Mouse (Mus musculus) intestine, embryonic 14.5 days (tissue): ENCODE measurements at regions not wholly inside any gene's neighbourhood (a gene's known extent, or its start where the extent isn't known, plus 50 kb on each side); places are given as distances from the start of the nearest gene placed in this dataset.

Source experiments
- ATAC-seq: fragments of 200-750 bp; cut with Nextera tagmentation; replicated peaks from 2 replicates; pipeline ENCODE4 v1.8.0; 2017; ENCODE audit warnings: low read depth, moderate number of reproducible peaks, moderate TSS enrichment, moderate library complexity; ENCODE audit not compliant: low FRiP score, low TSS enrichment
- DNase-seq: peaks from one replicate; pipeline ENCODE4 v3.0.0-alpha.2; 2018; ENCODE audit warnings: low spot score
- H3K27ac ChIP-seq: fragments of 300-500 bp; sonication (generic); 2 replicates; pipeline ENCODE4 v1.5.1; 2014; ENCODE audit warnings: low read depth, mild to moderate bottlenecking, control low read depth
- H3K27me3 ChIP-seq: fragments of 300-500 bp; sonication (generic); replicated peaks from 2 replicates; pipeline ENCODE4 v1.6.1; 2014; ENCODE audit warnings: low read length, control low read depth; ENCODE audit not compliant: control insufficient read depth, insufficient read depth
- H3K36me3 ChIP-seq: fragments of 300-500 bp; sonication (generic); 2 replicates; pipeline ENCODE4 v1.6.1; 2014; ENCODE audit warnings: low read length, control low read depth; ENCODE audit not compliant: control insufficient read depth, insufficient read depth
- H3K4me1 ChIP-seq: fragments of 300-500 bp; sonication (generic); replicated peaks from 2 replicates; pipeline ENCODE4 v1.6.1; 2014; ENCODE audit warnings: low read length, control low read depth, mixed read lengths; ENCODE audit not compliant: control insufficient read depth, insufficient read depth
- H3K4me2 ChIP-seq: fragments of 300-500 bp; sonication (generic); 2 replicates; pipeline ENCODE4 v1.6.1; 2014; ENCODE audit warnings: low read length
- H3K4me3 ChIP-seq: fragments of 300-500 bp; sonication (generic); 2 replicates; pipeline ENCODE4 v1.5.1; 2014; ENCODE audit warnings: low read depth, low read length, control low read depth, mixed read lengths
- H3K9ac ChIP-seq: fragments of 300-500 bp; sonication (generic); 2 replicates; pipeline ENCODE4 v1.6.1; 2014; ENCODE audit warnings: mild to moderate bottlenecking, low read length
- H3K9me3 ChIP-seq: fragments of 300-500 bp; sonication (generic); 2 replicates; pipeline ENCODE4 v1.6.1; 2016; ENCODE audit warnings: low read length, control low read depth; ENCODE audit not compliant: control insufficient read depth
- WGBS: fragments of 180-500 bp; shearing (Covaris S2); extraction: QIAGEN DNeasy Blood & Tissue Kit; methylation state at CpG from one replicate; pipeline ENCODE4 v1.1.7; 2014; 5-methylcytosine and 5-hydroxymethylcytosine counted together

DNA sequence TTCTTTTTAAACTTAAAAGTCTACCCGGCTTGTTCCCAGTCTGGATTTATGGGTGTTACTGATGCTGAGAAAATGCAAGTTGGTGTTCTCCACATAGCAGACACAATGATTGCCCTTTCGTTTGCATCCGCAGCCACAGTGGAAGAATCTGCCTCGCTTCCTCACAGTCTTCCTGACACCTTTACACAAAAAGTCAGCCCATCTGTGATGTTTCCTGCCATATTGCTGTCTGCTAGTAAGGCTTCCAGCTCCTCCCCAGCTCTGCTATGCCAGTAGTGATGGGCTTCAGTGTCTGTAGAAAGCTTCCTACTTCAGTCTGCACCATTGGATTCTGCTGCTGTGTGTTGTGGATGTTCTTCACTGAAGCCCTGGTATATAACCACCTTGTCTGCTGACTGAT is 441.8 kb upstream of the Cwc22 start:
- DNase-seq = no peak
- no peak for ATAC-seq
- Histone ChIP-seq H3K4me1 (no peaks in the 10 kb centered on the region), H3K4me2 (no peak overlapping the region), H3K4me3 (no peak overlapping the region), H3K9me3 (no peaks in the 10 kb centered on the region), H3K27ac (no peak overlapping the region), H3K9ac (no peak overlapping the region), H3K27me3 (no peaks in the 10 kb centered on the region), H3K36me3 (no peaks in the 10 kb centered on the region)
- 50% methylated on average over 4 of the region's 4 CpGs for WGBS

DNA sequence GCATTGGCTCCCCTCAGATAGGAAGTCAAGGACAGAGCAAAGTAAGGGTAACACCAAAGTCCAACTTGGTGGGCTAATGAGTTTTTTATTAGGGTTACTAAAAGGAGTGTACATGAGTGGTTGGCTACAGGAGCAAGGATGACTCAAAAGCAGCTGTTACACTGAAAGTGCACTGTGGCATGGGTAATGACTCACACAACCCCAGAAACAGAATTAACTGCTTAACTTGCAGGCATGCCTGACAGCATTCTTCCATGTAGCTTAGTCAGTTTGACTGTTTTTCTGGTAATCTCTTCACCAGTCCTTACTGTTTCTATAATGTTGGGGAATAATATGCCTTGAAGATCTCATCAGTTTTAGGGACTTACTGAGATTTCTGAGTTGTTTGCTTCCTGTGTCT is 435.1 kb upstream of the Cwc22 start:
- ATAC-seq = no peak

DNA sequence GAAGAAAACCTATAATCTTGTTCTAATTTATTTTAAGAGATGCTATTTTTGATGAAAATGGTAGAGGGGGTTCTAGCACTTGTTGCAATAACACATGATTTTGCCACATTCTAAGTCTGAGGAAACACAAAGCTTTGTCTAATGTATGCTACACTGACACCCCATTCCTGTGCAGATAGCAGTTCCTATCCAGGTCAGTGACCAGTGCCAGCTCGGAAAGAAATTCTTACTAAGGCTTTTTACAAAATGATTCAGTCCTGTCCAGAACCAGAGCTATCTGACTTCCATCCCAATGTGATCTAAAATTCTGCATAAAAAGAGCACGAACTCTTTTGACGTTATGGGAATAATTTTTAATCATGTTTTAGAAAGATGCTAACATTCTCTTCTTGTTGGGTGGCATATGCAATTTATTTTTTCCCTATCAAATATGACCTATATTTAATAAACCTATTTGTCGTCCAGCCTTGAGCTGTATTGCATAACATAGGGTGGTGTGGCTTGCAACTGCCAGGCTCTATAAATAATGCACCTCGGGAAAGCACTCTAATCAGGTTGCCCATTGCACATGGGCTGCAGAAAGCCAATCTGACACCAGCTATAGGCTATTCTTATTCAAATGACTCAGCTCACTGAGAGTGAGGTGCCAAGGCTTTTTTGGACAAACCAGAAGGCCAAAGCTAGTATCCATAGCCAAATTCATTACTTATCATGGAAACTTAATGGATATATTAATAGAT is 385.7 kb upstream of the Cwc22 start:
- H3K27ac ChIP-seq = no peak overlapping the region
- H3K4me1 ChIP-seq = no peaks in the 10 kb centered on the region
- H3K9me3 ChIP-seq = no peaks in the 10 kb centered on the region
- DNase-seq (no peak), ATAC-seq (no peak)
- no peaks in the 10 kb centered on the region for H3K36me3 ChIP-seq
- H3K4me3 ChIP-seq = no peak overlapping the region
- no peaks in the 10 kb centered on the region for H3K27me3 ChIP-seq
- no peak overlapping the region for H3K9ac ChIP-seq
- H3K4me2 ChIP-seq = no peak overlapping the region
- 88% methylated on average over 5 of the region's 5 CpGs for WGBS

More for the DNA sequence above, 435.1 kb upstream of the Cwc22 start:
- H3K27ac ChIP-seq = no peak overlapping the region
- H3K4me1 ChIP-seq = no peaks in the 10 kb centered on the region
- no peaks in the 10 kb centered on the region for H3K9me3 ChIP-seq
- no peaks in the 10 kb centered on the region for H3K36me3 ChIP-seq
- H3K4me3 ChIP-seq = no peak overlapping the region
- H3K27me3 ChIP-seq = no peaks in the 10 kb centered on the region
- H3K9ac ChIP-seq = no peak overlapping the region
- DNase-seq = no peak
- H3K4me2 ChIP-seq = no peak overlapping the region

DNA sequence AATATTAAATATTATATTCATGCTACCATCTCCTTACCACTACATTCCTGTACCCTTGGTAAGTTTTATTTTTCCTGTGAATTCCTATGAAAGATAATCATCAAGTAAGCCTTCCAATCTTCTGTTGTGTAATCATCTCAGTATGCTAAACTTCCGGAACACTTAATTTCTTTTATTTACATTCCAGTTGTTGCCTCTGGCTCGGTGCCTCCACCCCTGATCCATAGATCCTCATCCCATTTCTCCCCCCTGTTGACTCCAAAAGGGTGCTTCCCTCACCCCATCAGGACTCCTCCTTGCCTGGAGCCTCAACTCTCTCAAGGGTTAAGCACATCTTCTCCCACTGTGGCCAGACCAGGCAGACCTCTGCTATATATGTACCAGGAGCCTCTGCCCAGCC is 379.9 kb upstream of the Cwc22 start:
- ATAC-seq (no peak), DNase-seq (no peak)
- WGBS = 66% methylated on average over 2 of the region's 2 CpGs
- no peak overlapping the region for H3K4me3 ChIP-seq
- no peak overlapping the region for H3K27ac ChIP-seq
- H3K36me3 ChIP-seq = no peaks in the 10 kb centered on the region
- H3K9me3 ChIP-seq = no peaks in the 10 kb centered on the region
- H3K27me3 ChIP-seq = no peaks in the 10 kb centered on the region
- no peak overlapping the region for H3K9ac ChIP-seq
- no peak overlapping the region for H3K4me2 ChIP-seq
- no peaks in the 10 kb centered on the region for H3K4me1 ChIP-seq

DNA sequence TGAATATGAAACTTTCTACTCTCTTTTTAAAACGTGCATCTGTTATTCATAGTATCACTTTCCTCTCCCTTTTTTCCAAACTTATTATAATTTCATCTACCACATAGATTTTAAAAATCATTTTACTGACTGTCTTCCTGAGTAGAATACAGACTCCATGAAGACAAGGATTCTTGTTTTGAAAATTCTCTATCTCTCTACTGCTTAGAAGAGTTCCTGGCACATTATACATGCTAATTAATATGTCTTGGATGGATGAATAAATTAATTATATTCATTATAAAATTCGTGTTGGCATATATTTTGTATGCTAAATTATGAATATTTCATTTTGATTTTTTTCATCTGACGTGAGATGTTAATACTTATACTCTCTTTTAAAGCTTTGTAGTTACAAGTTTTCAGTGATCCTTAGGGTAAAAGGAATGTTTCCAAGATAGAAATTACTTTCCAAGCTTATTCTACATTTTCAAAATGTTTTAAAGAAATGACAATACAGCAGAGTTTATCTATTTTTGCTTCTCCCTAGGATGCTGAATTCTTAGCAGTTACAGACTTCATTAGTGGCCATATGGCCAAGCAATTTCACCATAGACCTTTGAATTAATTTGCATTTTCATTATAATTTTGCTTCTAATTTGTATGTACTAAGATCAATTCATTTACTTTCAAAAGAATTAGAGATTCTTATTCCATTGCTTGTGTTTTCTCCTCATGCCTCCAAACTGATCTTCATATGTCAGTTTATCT is 376.2 kb upstream of the Cwc22 start:
- H3K36me3 ChIP-seq = no peaks in the 10 kb centered on the region
- H3K27ac ChIP-seq = no peak overlapping the region
- ATAC-seq = no peak
- no peaks in the 10 kb centered on the region for H3K27me3 ChIP-seq
- H3K9me3 ChIP-seq = no peaks in the 10 kb centered on the region
- H3K4me3 ChIP-seq = no peak overlapping the region
- WGBS = 71% methylated on average over 3 of the region's 3 CpGs
- no peak overlapping the region for H3K9ac ChIP-seq
- no peaks in the 10 kb centered on the region for H3K4me1 ChIP-seq
- no peak overlapping the region for H3K4me2 ChIP-seq
- DNase-seq = no peak

DNA sequence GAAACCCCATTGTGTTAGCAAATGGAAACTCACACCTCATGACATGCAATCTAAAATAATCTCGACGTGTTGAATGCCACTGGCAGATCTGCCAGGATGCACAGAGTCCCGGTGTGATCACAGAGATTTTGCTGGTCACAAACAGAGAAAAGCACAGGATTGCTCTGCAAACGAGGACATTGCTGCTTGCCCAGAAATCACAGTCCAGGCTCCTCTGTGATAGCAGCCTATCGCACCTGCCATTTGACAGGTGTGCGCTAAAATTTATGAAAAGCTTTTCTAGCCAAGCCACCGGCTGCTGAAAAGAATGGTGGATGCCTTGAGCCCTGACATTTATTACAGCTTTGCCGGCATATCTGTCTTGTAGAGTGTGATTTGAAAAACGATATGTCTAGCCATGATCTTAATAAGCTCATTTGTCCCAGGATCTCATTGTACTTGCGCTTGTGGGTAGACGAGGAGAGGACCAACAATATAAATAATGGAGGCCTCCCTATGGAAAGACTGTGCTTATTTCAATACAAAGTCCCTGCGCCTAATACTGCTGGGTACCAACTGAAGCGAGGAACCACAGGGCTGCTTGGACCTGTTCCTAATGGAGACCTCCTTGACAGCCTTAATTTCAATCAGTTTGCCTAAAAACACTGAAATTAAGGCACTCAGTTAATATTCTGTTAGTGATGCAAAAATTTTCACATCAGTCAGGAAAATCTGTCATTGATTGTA is 365.8 kb upstream of the Cwc22 start:
- no peak overlapping the region for H3K9ac ChIP-seq

DNA sequence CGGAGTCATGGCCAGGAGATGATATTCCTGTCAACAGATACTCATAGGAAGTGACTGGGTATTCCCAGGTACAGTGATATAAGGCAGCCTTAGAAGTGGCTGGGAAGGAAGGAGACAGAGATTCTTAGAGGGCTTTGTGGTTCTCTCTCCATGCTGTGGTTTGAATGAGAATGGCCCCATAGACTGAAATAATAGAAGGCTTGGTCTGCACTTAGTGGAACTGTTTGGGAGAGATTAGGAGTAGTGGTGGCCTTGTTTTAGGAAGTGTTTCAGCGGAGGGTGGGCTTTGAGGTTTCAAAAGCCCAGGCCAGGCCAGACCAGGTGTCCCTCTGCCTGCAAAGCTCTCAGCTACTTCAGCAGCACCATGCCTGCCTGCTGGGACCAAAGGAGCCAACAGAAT is 363.2 kb upstream of the Cwc22 start:
- DNase-seq (no peak), ATAC-seq (no peak)
- Histone ChIP-seq H3K9me3 (no peaks in the 10 kb centered on the region), H3K27ac (no peak overlapping the region), H3K27me3 (no peaks in the 10 kb centered on the region), H3K4me1 (no peaks in the 10 kb centered on the region), H3K4me2 (no peak overlapping the region), H3K36me3 (no peaks in the 10 kb centered on the region), H3K9ac (no peak overlapping the region), H3K4me3 (no peak overlapping the region)
- 86% methylated on average over 2 of the region's 2 CpGs for WGBS

More for the DNA sequence above, 365.8 kb upstream of the Cwc22 start:
- Histone ChIP-seq H3K36me3 (no peaks in the 10 kb centered on the region), H3K4me3 (no peak overlapping the region), H3K27ac (no peak overlapping the region), H3K4me2 (no peak overlapping the region), H3K27me3 (no peaks in the 10 kb centered on the region), H3K4me1 (no peaks in the 10 kb centered on the region), H3K9me3 (no peaks in the 10 kb centered on the region)
- ATAC-seq = no peak
- no peak for DNase-seq
- 71% methylated on average over 13 of the region's 13 CpGs for WGBS

DNA sequence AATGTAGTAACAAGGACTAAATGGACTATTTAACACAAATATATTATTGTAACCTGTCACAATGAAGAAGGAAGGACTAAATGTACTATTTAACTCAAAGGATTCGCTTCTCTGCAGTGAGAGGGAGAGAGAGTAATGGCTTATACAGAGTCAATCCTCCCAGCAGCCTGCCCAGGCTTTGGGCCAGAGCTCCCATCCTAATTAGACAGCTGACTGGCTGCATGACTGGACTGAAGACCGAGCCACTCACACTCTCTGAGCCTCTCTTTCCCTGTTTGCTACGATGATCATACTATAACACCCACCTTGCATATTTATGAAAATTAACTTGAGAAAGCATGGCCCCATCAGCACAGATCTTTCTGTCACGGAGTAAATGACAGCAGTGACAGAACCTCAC is 360.7 kb upstream of the Cwc22 start:
- Histone ChIP-seq H3K4me2 (no peak overlapping the region), H3K9ac (no peak overlapping the region), H3K4me3 (no peak overlapping the region), H3K27ac (no peak overlapping the region), H3K9me3 (0 out of 2 replicates have a peak, but pooled peaks cover 2% of the 10 kb centered on the region), H3K36me3 (no peaks in the 10 kb centered on the region), H3K27me3 (no peaks in the 10 kb centered on the region), H3K4me1 (no peaks in the 10 kb centered on the region)
- ATAC-seq = no peak
- WGBS = 84% methylated on average over 4 of the region's 4 CpGs
- DNase-seq = no peak
